Mouse (Mus musculus) kidney, adult 2 months (tissue): ENCODE results near the gene Fuz.

Source experiments
- CTCF ChIP-seq: fragments of 200-500 bp; conservative IDR thresholded peaks from 2 replicates; pipeline ENCODE4 v1.5.1; 2011; ENCODE audit warnings: low read depth, mild to moderate bottlenecking, control low read depth, low read length, moderate library complexity, mixed read lengths; ENCODE audit not compliant: insufficient read depth, insufficient read length
- POLR2A ChIP-seq: fragments of 200-500 bp; IDR thresholded peaks from one replicate; pipeline ENCODE4 v1.6.1; 2011; ENCODE audit warnings: low read depth, low read length, control low read depth

DNA sequence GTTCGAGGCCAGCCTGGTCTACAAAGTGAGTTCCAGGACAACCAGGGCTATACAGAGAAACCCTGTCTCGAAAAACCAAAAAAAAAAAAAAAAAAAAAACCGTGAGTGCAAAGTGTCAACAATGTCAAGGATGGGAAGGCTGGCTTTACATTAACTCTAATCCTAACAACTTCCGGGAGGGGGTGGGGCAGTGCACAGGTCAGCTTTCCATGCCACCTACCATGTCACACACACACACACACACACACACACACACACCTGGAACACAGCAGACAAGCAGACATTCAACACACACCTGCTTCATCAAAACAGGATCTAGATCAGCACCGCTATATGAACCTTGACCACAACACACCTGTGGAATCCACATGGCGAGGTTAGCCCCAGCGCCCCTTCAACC, 5.7 kb upstream of the Fuz start:
- TF ChIP-seq CTCF (no peak), POLR2A (no peak)
